Mouse (Mus musculus) kidney, adult 2 months (tissue): ENCODE results near the gene Ddias.

Experiments
- CTCF ChIP-seq: fragments of 200-500 bp; conservative IDR thresholded peaks from 2 replicates; pipeline ENCODE4 v1.5.1; 2011; ENCODE audit warnings: low read depth, mild to moderate bottlenecking, control low read depth, low read length, moderate library complexity, mixed read lengths; ENCODE audit not compliant: insufficient read depth, insufficient read length
- POLR2A ChIP-seq: fragments of 200-500 bp; IDR thresholded peaks from one replicate; pipeline ENCODE4 v1.6.1; 2011; ENCODE audit warnings: low read depth, low read length, control low read depth

- TF ChIP-seq CTCF (no peak), POLR2A (no peak)
Measured at GRCm38 (mm10) chr7:92887230-92887629, 13.2 kb upstream of the Ddias start.
